Mouse (Mus musculus): ENCODE data around the gene Slc35f1.

The Slc35f1 gene

DNA sequence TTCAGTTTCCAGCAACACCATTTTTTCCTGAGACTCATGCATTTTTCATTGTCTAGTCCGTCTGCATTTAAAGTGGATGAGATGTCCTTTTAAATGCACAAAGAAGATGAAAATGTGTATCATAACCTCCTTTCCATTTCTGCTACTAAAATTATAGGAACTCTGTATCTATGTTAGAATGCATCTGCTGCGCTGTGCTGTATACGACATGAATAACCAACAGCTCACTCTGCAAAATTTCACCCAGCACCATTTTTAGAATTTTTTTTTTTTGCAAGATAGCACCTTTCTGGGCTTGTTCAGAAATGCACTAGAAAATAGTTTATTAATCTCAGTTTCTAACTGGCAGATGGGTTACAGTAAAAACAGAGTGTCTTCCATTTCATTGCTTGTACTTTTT lies 236.0 kb downstream of the Slc35f1 start:
- DNase-seq (ENCODE audit: low read depth, low spot score): no peak

DNA sequence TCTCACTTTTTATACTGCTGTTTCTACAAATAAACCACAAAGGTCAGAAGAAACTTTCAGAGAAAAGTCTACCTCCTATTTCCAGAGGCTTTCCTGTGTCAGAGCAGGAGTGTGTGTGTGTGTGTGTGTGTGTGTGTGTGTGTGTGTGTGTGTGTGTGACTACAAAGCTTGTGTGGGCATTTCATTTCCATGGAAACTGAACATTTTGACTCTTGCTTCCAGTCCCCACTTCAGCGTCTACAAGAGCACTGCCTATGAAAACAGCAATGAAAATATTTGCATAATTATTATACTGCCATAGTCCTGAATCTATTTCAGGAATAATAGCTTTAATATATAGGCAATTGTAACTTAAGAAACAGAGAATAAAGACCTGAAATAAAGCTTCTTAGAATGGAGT lies 241.8 kb downstream of the Slc35f1 start:
- DNase-seq (ENCODE audit: low read depth, low spot score): no peak

DNA sequence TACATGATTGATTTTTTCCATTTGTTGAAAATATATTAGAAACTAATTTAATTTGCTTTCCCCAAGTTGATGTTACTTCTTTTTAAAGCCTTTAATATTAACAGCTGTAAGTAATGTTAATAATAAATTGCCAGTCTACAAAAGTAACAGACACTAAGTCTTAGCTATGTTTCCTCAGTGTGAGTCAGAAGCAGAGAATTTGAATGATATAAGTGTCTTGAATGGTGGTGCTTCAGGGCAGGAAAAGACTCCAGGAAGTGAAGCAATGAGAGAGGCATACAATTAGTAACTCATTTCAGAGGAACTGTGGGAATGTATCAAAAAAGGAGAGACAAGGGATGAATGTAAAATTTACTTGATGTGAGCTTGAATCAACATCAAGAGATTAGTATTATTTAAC lies 244.3 kb downstream of the Slc35f1 start:
- DNase-seq (ENCODE audit: low read depth, low spot score): no peak

- no peak for DNase-seq (ENCODE audit: low read depth, low spot score)
Observed at GRCm38 (mm10) chr10:52940111-52940830, 249.9 kb downstream of the Slc35f1 start.

GRCm38 (mm10) chr10:52940831-52941216 lies 250.5 kb downstream of the Slc35f1 start:
- no peak for DNase-seq (ENCODE audit: low read depth, low spot score)

DNA sequence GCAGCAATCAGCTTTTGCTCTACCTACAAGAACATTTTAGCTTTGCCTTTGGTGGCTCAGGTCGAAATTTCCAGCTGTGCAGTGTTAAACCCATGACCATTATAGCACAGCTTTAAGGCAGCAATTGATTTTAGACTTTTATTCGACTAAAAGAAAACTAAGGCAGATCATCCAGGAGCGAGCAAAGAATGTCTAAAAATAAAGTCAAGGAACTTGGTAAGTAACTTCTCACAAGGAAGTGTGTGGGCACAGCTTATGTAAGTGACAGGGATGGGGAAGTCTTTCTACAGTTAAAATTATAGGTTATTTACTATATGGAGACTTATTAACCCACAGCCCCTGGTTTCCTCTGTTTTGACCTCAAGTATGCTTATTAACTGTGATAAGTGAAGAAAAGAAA lies 262.2 kb downstream of the Slc35f1 start:
- no peak for DNase-seq (ENCODE audit: low read depth, low spot score)

DNA sequence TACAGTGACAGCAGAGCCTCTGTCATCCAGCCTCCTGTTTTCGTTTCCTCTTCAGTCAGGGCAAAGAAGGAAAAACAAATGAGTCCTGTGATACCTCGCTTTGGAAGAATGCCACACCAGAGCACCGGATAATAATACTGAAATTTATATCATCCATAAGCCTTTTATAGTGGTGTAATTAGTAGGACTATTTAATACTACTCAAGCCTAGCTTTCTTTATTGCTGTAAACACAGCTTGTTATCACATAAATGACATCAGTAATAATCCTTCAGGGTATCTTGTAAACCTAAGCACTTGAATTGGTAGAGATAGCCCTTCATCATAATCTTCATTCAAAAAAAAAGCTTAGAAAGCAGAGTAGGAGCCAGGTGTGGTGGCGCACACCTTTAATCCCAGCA lies 266.4 kb downstream of the Slc35f1 start:
- DNase-seq (ENCODE audit: low read depth, low spot score): no peak

DNA sequence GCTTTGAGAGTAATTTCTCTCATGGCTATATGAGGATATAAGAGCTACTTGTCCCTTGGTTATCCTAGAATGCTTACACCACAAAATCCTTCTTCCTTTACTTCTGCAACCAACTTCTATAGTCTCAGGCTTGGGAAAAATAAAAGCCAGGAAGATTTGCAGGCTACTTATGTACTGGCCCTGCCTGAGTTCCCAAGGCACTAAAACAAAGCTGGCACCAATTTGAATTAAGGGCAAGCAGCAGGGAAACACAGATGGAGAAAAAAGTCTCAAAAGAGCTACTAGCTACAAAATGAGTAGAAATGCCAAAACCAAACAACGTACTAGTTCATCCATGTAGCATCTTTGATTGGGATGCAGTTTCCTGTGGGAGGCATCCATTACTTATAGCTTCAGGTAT lies 288.9 kb downstream of the Slc35f1 start:
- DNase-seq (ENCODE audit: low read depth, low spot score): no peak

DNA sequence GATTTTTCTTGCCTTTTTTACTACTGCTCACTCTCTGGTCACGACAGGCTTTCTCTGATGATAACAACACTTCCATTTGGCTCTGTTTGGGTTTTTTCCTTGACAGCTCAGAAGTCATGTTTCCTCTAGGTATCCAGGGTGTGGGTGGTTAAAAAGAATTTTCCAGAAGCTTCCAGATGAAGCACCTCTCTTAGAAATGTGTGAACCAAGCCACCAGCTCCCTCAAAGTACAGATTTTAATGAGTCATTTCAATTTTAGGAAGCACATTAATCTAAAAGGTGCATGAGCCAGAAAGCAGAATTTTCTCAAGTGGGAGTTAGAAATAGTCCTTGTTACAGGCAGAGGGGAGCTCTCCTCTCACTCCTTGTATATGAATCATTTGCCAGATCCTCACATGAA lies 292.5 kb downstream of the Slc35f1 start:
- no peak for DNase-seq (ENCODE audit: low read depth, low spot score)

GRCm38 (mm10) chr10:52992246-52992645 lies 301.9 kb downstream of the Slc35f1 start:
- DNase-seq (ENCODE audit: low read depth, low spot score): no peak

- no peak for DNase-seq (ENCODE audit: low read depth, low spot score)
Observed at GRCm38 (mm10) chr10:52996886-52997285, 306.6 kb downstream of the Slc35f1 start.

- no peak for DNase-seq (ENCODE audit: low read depth, low spot score)
Observed at GRCm38 (mm10) chr10:53001136-53001535, 310.8 kb downstream of the Slc35f1 start.

- DNase-seq (ENCODE audit: low read depth, low spot score): no peak
Observed at GRCm38 (mm10) chr10:53006229-53007190, 316.2 kb downstream of the Slc35f1 start.

GRCm38 (mm10) chr10:53013878-53014277 lies 323.5 kb downstream of the Slc35f1 start:
- DNase-seq (ENCODE audit: low read depth, low spot score): no peak

DNA sequence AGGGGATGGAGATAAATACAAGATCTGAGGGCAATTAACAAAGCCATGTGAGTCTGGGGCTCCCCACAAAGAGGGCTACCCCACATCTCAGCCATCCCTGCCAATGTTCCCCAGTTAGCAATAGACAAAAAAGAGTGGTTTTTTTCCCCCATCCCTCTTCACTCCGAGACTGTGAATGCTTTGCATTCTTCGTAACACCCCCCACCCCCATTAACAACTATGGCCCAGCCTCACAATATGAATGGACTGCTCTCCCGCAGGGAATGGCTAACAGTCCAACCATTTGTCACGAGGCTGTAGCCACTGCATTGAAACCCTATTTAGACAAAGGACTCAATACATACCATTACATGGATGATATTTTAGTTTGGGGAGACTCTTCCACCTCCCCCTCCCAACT lies 338.1 kb downstream of the Slc35f1 start:
- DNase-seq (ENCODE audit: low read depth, low spot score): no peak

GRCm38 (mm10) chr10:53035202-53035601 lies 344.9 kb downstream of the Slc35f1 start:
- DNase-seq (ENCODE audit: low read depth, low spot score): no peak

DNA sequence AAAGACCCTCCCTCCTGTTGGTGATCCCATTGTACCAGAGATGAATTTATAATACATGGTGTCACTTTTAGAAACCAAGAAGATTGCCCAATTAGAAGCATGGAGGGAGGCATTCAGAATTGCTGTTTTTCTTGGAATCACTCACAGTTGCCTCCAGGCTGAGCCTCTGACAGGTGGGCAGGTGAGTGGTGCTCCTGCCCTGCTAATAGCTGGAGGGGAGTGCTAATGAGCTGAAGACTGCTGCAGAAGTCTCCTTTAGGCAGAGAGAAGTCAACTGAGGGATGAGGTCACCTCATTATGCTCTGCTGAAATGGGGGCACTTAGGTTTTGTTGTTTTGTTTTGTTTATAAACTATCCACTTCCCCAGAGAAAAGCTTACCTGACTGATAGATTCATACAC lies 355.6 kb downstream of the Slc35f1 start:
- DNase-seq (ENCODE audit: low read depth, low spot score): no peak

GRCm38 (mm10) chr10:53052521-53052920 lies 362.2 kb downstream of the Slc35f1 start:
- DNase-seq (ENCODE audit: low read depth, low spot score): no peak

DNA sequence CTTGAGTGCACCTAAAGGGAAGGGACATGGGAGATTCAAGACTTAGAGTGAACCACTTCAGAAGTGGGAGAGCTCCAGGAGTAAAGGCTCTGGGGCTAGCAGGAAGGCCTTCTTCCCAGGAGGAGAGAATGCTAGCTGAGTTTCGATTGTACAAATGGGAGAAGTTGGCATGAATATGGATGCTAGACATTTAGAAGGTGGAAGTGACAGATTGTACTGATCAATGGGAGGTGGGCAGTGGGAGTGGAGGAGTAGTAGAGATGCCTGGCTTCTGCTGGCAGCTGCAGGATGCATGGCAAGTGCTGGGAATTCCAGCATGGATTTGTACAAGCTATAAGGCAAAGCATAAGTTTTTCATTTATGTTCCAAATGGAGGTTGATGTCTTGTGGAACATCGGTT lies 370.4 kb downstream of the Slc35f1 start:
- no peak for DNase-seq (ENCODE audit: low read depth, low spot score)

DNA sequence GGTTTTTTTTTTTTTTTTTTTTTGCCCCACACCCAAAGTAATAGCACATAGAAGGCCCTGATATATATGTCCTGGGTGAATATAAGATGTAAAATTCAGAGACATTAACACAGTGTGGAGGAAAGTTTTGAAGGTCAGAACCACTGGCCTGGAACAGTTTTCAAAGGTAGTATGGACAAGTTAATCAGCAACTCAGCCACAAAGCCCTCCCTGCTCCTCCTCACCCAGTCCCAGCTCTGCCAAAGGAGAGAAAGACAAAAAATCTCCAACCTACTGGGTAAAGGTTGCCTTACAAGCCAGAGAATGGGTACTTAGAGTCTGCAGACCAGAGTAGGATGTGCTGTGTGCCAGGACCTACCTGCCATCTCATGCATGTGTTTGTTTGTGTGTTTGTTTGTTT lies 372.4 kb downstream of the Slc35f1 start:
- DNase-seq (ENCODE audit: low read depth, low spot score): no peak

DNA sequence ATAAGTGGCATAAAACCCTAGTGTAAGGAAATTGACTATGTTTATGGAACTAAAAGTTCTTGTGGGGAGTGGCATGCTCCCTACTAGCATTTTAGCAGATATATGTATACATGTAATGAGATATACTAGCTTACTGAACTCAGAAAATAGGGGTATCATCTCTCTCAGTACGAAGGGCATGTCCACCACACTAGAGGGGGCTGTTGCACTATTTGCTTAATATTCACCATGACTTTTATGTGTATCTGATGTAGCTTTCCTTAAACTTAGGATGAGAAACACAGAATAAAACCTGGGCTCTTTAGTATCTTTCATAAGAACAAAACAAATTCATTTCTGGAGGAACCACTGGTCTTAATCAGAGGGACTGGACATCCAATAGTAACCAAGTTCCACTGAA lies 397.5 kb downstream of the Slc35f1 start:
- no peak for DNase-seq (ENCODE audit: low read depth, low spot score)

DNA sequence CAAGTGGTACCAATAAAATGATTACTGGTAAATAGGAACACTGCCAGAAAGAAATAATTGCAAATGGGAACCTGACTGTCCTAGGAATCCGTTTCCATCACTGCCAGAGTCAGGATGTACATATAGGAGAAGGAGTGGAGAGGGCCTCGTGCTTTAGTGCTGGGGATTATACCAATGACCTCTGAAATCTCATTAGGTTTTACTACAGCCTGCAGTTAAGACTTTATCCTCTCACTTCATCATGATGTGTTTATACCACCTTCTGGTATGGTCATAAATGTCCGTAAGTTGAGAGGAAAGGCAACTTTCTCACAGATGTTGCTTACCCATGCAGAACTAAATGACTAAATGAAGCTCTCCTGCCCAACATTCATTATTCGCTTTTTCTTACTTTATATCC lies 401.2 kb downstream of the Slc35f1 start:
- DNase-seq (ENCODE audit: low read depth, low spot score): no peak

DNA sequence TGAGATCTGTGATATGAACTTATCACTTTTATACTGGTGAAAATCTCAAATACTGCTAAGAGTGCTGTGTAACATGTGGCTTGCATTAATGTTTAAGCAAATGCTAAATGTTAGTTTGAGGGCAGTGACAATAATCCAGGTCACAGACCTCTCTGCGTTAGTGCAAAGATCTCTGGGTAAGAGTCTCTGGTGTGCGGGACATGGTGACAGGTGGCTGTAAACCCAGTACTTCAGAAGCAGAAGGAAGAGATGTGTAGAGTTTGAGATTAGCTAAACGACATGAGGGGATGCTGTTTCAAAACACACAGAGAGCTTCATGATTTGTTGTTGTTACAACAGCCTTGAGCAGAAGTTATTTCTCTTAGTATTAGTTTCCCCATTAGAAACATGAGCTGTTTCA lies 406.1 kb downstream of the Slc35f1 start:
- no peak for DNase-seq (ENCODE audit: low read depth, low spot score)
